Mouse (Mus musculus) MEL (cell line): ENCODE data around the gene Gm49366. TPM values are rescaled to one million over a fixed set of nuclear protein-coding genes. Genes with fewer than 3 reads are reported as not detected.

ENCODE experiments used
- DNase-seq: peaks from one replicate; pipeline ENCODE4 v3.0.0; 2011; ENCODE audit warnings: low read depth, low spot score
- H3K27ac ChIP-seq: 2 replicates; pipeline ENCODE4 v1.5.1; 2012; ENCODE audit warnings: low read depth, mild to moderate bottlenecking, control low read depth, low read length, moderate library complexity; ENCODE audit not compliant: control insufficient read depth
- H3K27me3 ChIP-seq, 2 experiments: fragments of 150-350 bp in 1 of 2; sonication (generic) in 1 of 2; 2 replicates each; pipeline ENCODE4 v1.6.1; 2012; ENCODE audit warnings: low read length in 2 of 2, mild to moderate bottlenecking in 2 of 2, improper control_type of control experiment in 1 of 2, moderate library complexity in 1 of 2; ENCODE audit not compliant: insufficient read depth in 2 of 2, control insufficient read depth in 1 of 2
- H3K36me3 ChIP-seq, 2 experiments: 2 replicates each; pipeline ENCODE4 v1.6.1; 2012 to 2014; ENCODE audit warnings: low read length in 2 of 2, improper control_type of control experiment in 1 of 2, inconsistent platforms in 1 of 2, mild to moderate bottlenecking in 1 of 2; ENCODE audit not compliant: insufficient read depth in 2 of 2, control insufficient read depth in 1 of 2
- H3K4me1 ChIP-seq, 2 experiments: fragments of 150-350 bp in 1 of 2; sonication (generic) in 1 of 2; 2 replicates each; pipeline ENCODE4 v1.6.1; 2012; ENCODE audit warnings: low read length in 2 of 2, improper control_type of control experiment in 1 of 2, mild to moderate bottlenecking in 1 of 2; ENCODE audit not compliant: insufficient read depth in 2 of 2, control insufficient read depth in 1 of 2
- H3K4me3 ChIP-seq, 2 experiments: fragments of 150-350 bp in 1 of 2; sonication (generic) in 1 of 2; 2 replicates each; pipeline ENCODE4 v1.5.1; 2012; ENCODE audit warnings: low read depth in 2 of 2, low read length in 2 of 2, mild to moderate bottlenecking in 2 of 2, moderate library complexity in 2 of 2, control low read depth in 1 of 2, improper control_type of control experiment in 1 of 2; ENCODE audit not compliant: control insufficient read depth in 1 of 2, insufficient read depth in 1 of 2
- H3K79me2 ChIP-seq: 2 replicates; pipeline ENCODE4 v1.6.1; 2012; ENCODE audit warnings: mild to moderate bottlenecking, low read length, moderate library complexity; ENCODE audit not compliant: control insufficient read depth, poor library complexity, insufficient read depth
- H3K9ac ChIP-seq: 2 replicates; pipeline ENCODE4 v1.6.1; 2012; ENCODE audit warnings: low read depth, mild to moderate bottlenecking, control low read depth, low read length, moderate library complexity; ENCODE audit not compliant: control insufficient read depth, poor library complexity, severe bottlenecking
- H3K9me3 ChIP-seq: fragments of 150-350 bp; sonication (generic); replicated peaks from 2 replicates; pipeline ENCODE4 v1.6.1; 2012; ENCODE audit warnings: mild to moderate bottlenecking, low read length, improper control_type of control experiment, moderate library complexity; ENCODE audit not compliant: insufficient read depth
- CHD2 ChIP-seq: IDR thresholded peaks from 2 replicates; pipeline ENCODE4 v1.6.1; 2011; ENCODE audit warnings: low read length, improper control_type of control experiment
- CTCF ChIP-seq, 3 experiments: IDR thresholded peaks in 2 of 3; conservative IDR thresholded peaks in 1 of 3; 2 replicates each; pipeline ENCODE4 v1.5.1; 2011 to 2012; ENCODE audit warnings: low read length in 3 of 3, low read depth in 2 of 3, mild to moderate bottlenecking in 2 of 3, improper control_type of control experiment in 1 of 3, inconsistent platforms in 1 of 3, mixed read lengths in 1 of 3, moderate library complexity in 1 of 3; ENCODE audit not compliant: control insufficient read depth in 1 of 3, insufficient read depth in 1 of 3, poor library complexity in 1 of 3, severe bottlenecking in 1 of 3
- GATA1 ChIP-seq: IDR thresholded peaks from 2 replicates; pipeline ENCODE4 v1.6.1; 2011; ENCODE audit warnings: low read depth, low read length, improper control_type of control experiment
- KAT2A ChIP-seq: conservative IDR thresholded peaks from 2 replicates; pipeline ENCODE4 v1.6.1; 2012; ENCODE audit warnings: low read depth, low read length, improper control_type of control experiment, inconsistent platforms
- MAFK ChIP-seq: IDR thresholded peaks from 2 replicates; pipeline ENCODE4 v1.6.1; 2011; ENCODE audit warnings: low read depth, mild to moderate bottlenecking, low read length, improper control_type of control experiment, borderline replicate concordance
- MAX ChIP-seq: IDR thresholded peaks from 2 replicates; pipeline ENCODE4 v1.6.1; 2011; ENCODE audit warnings: low read length, improper control_type of control experiment
- MAZ ChIP-seq: IDR thresholded peaks from 2 replicates; pipeline ENCODE4 v1.6.1; 2012; ENCODE audit warnings: low read depth, mild to moderate bottlenecking, inconsistent platforms, low read length, improper control_type of control experiment
- NELFE ChIP-seq: IDR thresholded peaks from 2 replicates; pipeline ENCODE4 v1.6.1; 2011; ENCODE audit warnings: low read depth, low read length, improper control_type of control experiment
- POLR2AphosphoS2 ChIP-seq: IDR thresholded peaks from 2 replicates; pipeline ENCODE4 v1.6.1; 2011; ENCODE audit warnings: low read length, improper control_type of control experiment
- RAD21 ChIP-seq: IDR thresholded peaks from 2 replicates; pipeline ENCODE4 v1.6.1; 2011; ENCODE audit warnings: mild to moderate bottlenecking, low read depth, low read length, improper control_type of control experiment
- RCOR1 ChIP-seq: IDR thresholded peaks from 2 replicates; pipeline ENCODE4 v1.6.1; 2012; ENCODE audit warnings: low read depth, mild to moderate bottlenecking, inconsistent platforms, low read length, improper control_type of control experiment
- SIN3A ChIP-seq: IDR thresholded peaks from 2 replicates; pipeline ENCODE4 v1.6.1; 2012; ENCODE audit warnings: low read length, improper control_type of control experiment, inconsistent platforms
- SMC3 ChIP-seq: IDR thresholded peaks from 2 replicates; pipeline ENCODE4 v1.6.1; 2011; ENCODE audit warnings: low read depth, low read length, improper control_type of control experiment
- TCF12 ChIP-seq: IDR thresholded peaks from 2 replicates; pipeline ENCODE4 v1.6.1; 2014; ENCODE audit warnings: low read depth, mild to moderate bottlenecking, inconsistent platforms, low read length, improper control_type of control experiment, moderate library complexity
- UBTF ChIP-seq: IDR thresholded peaks from 2 replicates; pipeline ENCODE4 v1.6.1; 2012; ENCODE audit warnings: low read depth, mild to moderate bottlenecking, inconsistent platforms, low read length, improper control_type of control experiment, moderate library complexity, borderline replicate concordance; ENCODE audit not compliant: insufficient read depth
- ZC3H11A ChIP-seq: IDR thresholded peaks from 2 replicates; pipeline ENCODE4 v1.6.1; 2012; ENCODE audit warnings: low read depth, mild to moderate bottlenecking, inconsistent platforms, low read length, improper control_type of control experiment
- polyA plus RNA-seq, 2 experiments: library from polyadenylated mRNA; stranded (reverse) in 1 of 2; unstranded in 1 of 2; fragments of >175 nt in 1 of 2; fragments of >200 nt in 1 of 2; gene quantifications; 2 replicates each; pipeline versions ENCODE4 v1.2.1 to v1.2.4; 2012; ENCODE audit warnings: low replicate concordance in 2 of 2, low read depth in 1 of 2; ENCODE audit not compliant: insufficient read length in 2 of 2, insufficient read depth in 1 of 2, missing spikeins in 1 of 2
- total RNA-seq: library from RNA; depleted of rRNA; stranded (reverse); fragments of 300-350 nt; gene quantifications from 2 replicates; pipeline ENCODE4 v1.2.3, GENCODE M21; 2012

Gm49366 gene
- total and polyA plus RNA-seq, 3 experiments = not detected

GRCm38 (mm10) chr12:84062336-84062735 lies 23.6 kb downstream of the Gm49366 start:
- Histone ChIP-seq H3K79me2 (no peaks in the 10 kb centered on the region), H3K27me3 (no peaks in the 10 kb centered on the region), H3K9me3 (no peaks in the 10 kb centered on the region), H3K4me3 (no peak overlapping the region), H3K4me1 (no peaks in the 10 kb centered on the region), H3K27ac (no peak overlapping the region), H3K9ac (no peak overlapping the region), H3K36me3 (no peaks in the 10 kb centered on the region)
- TF ChIP-seq CHD2 (no peak), NELFE (no peak), POLR2AphosphoS2 (no peak), RCOR1 (no peak), KAT2A (no peak), GATA1 (no peak)
- DNase-seq = no peak

GRCm38 (mm10) chr12:84063228-84063627 lies 24.5 kb downstream of the Gm49366 start:
- Histone ChIP-seq H3K4me3 (no peak overlapping the region), H3K4me1 (no peaks in the 10 kb centered on the region), H3K36me3 (no peaks in the 10 kb centered on the region), H3K27ac (no peak overlapping the region), H3K9ac (no peak overlapping the region), H3K79me2 (no peaks in the 10 kb centered on the region), H3K27me3 (no peaks in the 10 kb centered on the region), H3K9me3 (no peaks in the 10 kb centered on the region)
- TF ChIP-seq RAD21 = peak; percentile 85
- TF ChIP-seq SIN3A = no peak
- no peak for TF ChIP-seq MAX
- peak; percentile 74 for TF ChIP-seq ZC3H11A
- no peak for TF ChIP-seq TCF12
- peak; percentile 63 to 80 (median 80) for TF ChIP-seq CTCF (IDR thresholded peaks at IDR 0.05 in 2 of 3, conservative IDR thresholded peaks at IDR 0.05 in 1 of 3; ENCODE audit: control insufficient read depth in 1 of 3, insufficient read depth in 1 of 3, low read depth in 2 of 3, low read length in 3 of 3, poor library complexity in 1 of 3, severe bottlenecking in 1 of 3)
- no peak for TF ChIP-seq UBTF
- TF ChIP-seq MAZ = no peak
- peak; percentile 78 for TF ChIP-seq SMC3
- TF ChIP-seq RCOR1 = no peak
- peak; percentile 69 for DNase-seq

GRCm38 (mm10) chr12:84063833-84064232 lies 25.1 kb downstream of the Gm49366 start:
- Histone ChIP-seq H3K27me3 (no peaks in the 10 kb centered on the region), H3K9me3 (no peaks in the 10 kb centered on the region), H3K79me2 (no peaks in the 10 kb centered on the region), H3K9ac (no peak overlapping the region), H3K27ac (no peak overlapping the region), H3K36me3 (no peaks in the 10 kb centered on the region), H3K4me1 (no peaks in the 10 kb centered on the region), H3K4me3 (no peak overlapping the region)
- DNase-seq = no peak
- TF ChIP-seq MAZ = no peak
- TF ChIP-seq MAFK = peak; percentile 89
